Mouse (Mus musculus) CH12.LX (cell line): Measurements from ENCODE around the gene Cptp. TPM values are rescaled to one million over a fixed set of nuclear protein-coding genes. Genes with fewer than 3 reads are reported as not detected.

Experiments
- DNase-seq: peaks from one replicate; pipeline ENCODE4 v3.0.0-alpha.2; 2013; ENCODE audit errors: extremely low read depth
- H3K27ac ChIP-seq: 2 replicates; pipeline ENCODE4 v1.5.1; 2012; ENCODE audit warnings: low read depth, mild to moderate bottlenecking, control low read depth, moderate library complexity; ENCODE audit not compliant: insufficient read depth
- H3K27me3 ChIP-seq: replicated peaks from 2 replicates; pipeline ENCODE3; 2012; ENCODE audit warnings: inconsistent platforms
- H3K36me3 ChIP-seq, 2 experiments: replicated peaks in 1 of 2; 2 replicates each; pipeline versions ENCODE3 to v1.6.1; 2012; ENCODE audit warnings: inconsistent platforms in 1 of 2, low read length in 1 of 2, mild to moderate bottlenecking in 1 of 2, mixed read lengths in 1 of 2, moderate library complexity in 1 of 2; ENCODE audit not compliant: control insufficient read depth in 1 of 2, insufficient read depth in 1 of 2
- H3K4me1 ChIP-seq, 2 experiments: 2 replicates each; pipeline ENCODE4 v1.6.1; 2012; ENCODE audit warnings: inconsistent platforms in 1 of 2, moderate library complexity in 1 of 2; ENCODE audit not compliant: insufficient read depth in 2 of 2, control insufficient read depth in 1 of 2
- H3K4me2 ChIP-seq: 2 replicates; pipeline ENCODE4 v1.6.1; 2012; ENCODE audit warnings: low read depth, mild to moderate bottlenecking, control low read depth; ENCODE audit not compliant: poor library complexity, insufficient read depth, severe bottlenecking
- H3K4me3 ChIP-seq, 3 experiments: fragments of 150-350 bp in 1 of 3; sonication (generic) in 1 of 3; replicated peaks in 1 of 3; 2 replicates each; pipeline versions ENCODE3 to v1.5.1; 2011 to 2012; ENCODE audit warnings: low read depth in 2 of 3, low read length in 2 of 3, mild to moderate bottlenecking in 2 of 3, moderate library complexity in 2 of 3, control low read depth in 1 of 3, improper control_type of control experiment in 1 of 3, inconsistent platforms in 1 of 3, mixed read lengths in 1 of 3; ENCODE audit not compliant: poor library complexity in 1 of 3
- H3K79me2 ChIP-seq: replicated peaks from 2 replicates; pipeline ENCODE4 v1.6.1; 2012; ENCODE audit warnings: mild to moderate bottlenecking, moderate library complexity; ENCODE audit not compliant: control insufficient read depth, poor library complexity, insufficient read depth, severe bottlenecking; ENCODE audit errors: extremely low read depth
- H3K9ac ChIP-seq: 2 replicates; pipeline ENCODE4 v1.6.1; 2012; ENCODE audit warnings: low read depth, mild to moderate bottlenecking, control low read depth, moderate library complexity; ENCODE audit not compliant: insufficient read depth
- H3K9me3 ChIP-seq: replicated peaks from 2 replicates; pipeline ENCODE3; 2012; ENCODE audit warnings: low read length, inconsistent platforms, mixed read lengths
- BHLHE40 ChIP-seq: IDR thresholded peaks from 2 replicates; pipeline ENCODE4 v1.6.1; 2011; ENCODE audit warnings: mild to moderate bottlenecking, low read depth, low read length, improper control_type of control experiment
- CHD1 ChIP-seq: IDR thresholded peaks from 2 replicates; pipeline ENCODE4 v1.6.1; 2012; ENCODE audit warnings: low read depth, low read length, improper control_type of control experiment, inconsistent platforms
- CHD2 ChIP-seq: IDR thresholded peaks from 2 replicates; pipeline ENCODE4 v1.6.1; 2011; ENCODE audit warnings: low read length, improper control_type of control experiment
- EP300 ChIP-seq: IDR thresholded peaks from 2 replicates; pipeline ENCODE4 v1.6.1; 2011; ENCODE audit warnings: low read length, improper control_type of control experiment
- IRF4 ChIP-seq: IDR thresholded peaks from 2 replicates; pipeline ENCODE4 v1.6.1; 2014; ENCODE audit warnings: low read depth, mild to moderate bottlenecking, inconsistent platforms, low read length, improper control_type of control experiment
- JUN ChIP-seq: IDR thresholded peaks from 2 replicates; pipeline ENCODE4 v1.6.1; 2011; ENCODE audit warnings: low read depth, mild to moderate bottlenecking, low read length, improper control_type of control experiment, moderate library complexity; ENCODE audit not compliant: insufficient read depth
- KAT2A ChIP-seq: IDR thresholded peaks from 2 replicates; pipeline ENCODE4 v1.6.1; 2012; ENCODE audit warnings: low read length, improper control_type of control experiment, inconsistent platforms; ENCODE audit not compliant: insufficient replicate concordance
- MAX ChIP-seq: IDR thresholded peaks from 2 replicates; pipeline ENCODE4 v1.6.1; 2011; ENCODE audit warnings: low read length, improper control_type of control experiment
- NELFE ChIP-seq: IDR thresholded peaks from 2 replicates; pipeline ENCODE4 v1.6.1; 2011; ENCODE audit warnings: low read depth, low read length, improper control_type of control experiment
- NRF1 ChIP-seq: IDR thresholded peaks from 2 replicates; pipeline ENCODE4 v1.6.1; 2014; ENCODE audit warnings: low read depth, mild to moderate bottlenecking, inconsistent platforms, low read length, improper control_type of control experiment, moderate library complexity
- POLR2AphosphoS2 ChIP-seq: IDR thresholded peaks from 2 replicates; pipeline ENCODE4 v1.6.1; 2011; ENCODE audit warnings: low read depth, low read length, improper control_type of control experiment
- TBP ChIP-seq: conservative IDR thresholded peaks from 2 replicates; pipeline ENCODE4 v1.6.1; 2011; ENCODE audit warnings: low read depth, low read length, improper control_type of control experiment
- TCF12 ChIP-seq: IDR thresholded peaks from 2 replicates; pipeline ENCODE4 v1.6.1; 2014; ENCODE audit warnings: low read depth, mild to moderate bottlenecking, inconsistent platforms, low read length, improper control_type of control experiment
- USF1 ChIP-seq: IDR thresholded peaks from 2 replicates; pipeline ENCODE4 v1.6.1; 2014; ENCODE audit warnings: low read depth, mild to moderate bottlenecking, inconsistent platforms, low read length, improper control_type of control experiment
- USF2 ChIP-seq: conservative IDR thresholded peaks from 2 replicates; pipeline ENCODE4 v1.6.1; 2011; ENCODE audit warnings: low read depth, low read length, improper control_type of control experiment
- ZC3H11A ChIP-seq: IDR thresholded peaks from 2 replicates; pipeline ENCODE4 v1.6.1; 2012; ENCODE audit warnings: low read depth, mild to moderate bottlenecking, inconsistent platforms, low read length, improper control_type of control experiment
- ZKSCAN1 ChIP-seq: IDR thresholded peaks from 2 replicates; pipeline ENCODE4 v1.6.1; 2012; ENCODE audit warnings: low read depth, inconsistent platforms, low read length, improper control_type of control experiment, borderline replicate concordance
- ZNF384 ChIP-seq: IDR thresholded peaks from 2 replicates; pipeline ENCODE4 v1.6.1; 2012; ENCODE audit warnings: low read depth, low read length, improper control_type of control experiment, inconsistent platforms
- dilution Hi-C: fragments of 300-500 bp; cut with MboI; formaldehyde crosslinking; loops from 2 replicates; pipeline ENCODE4 v1.14.3; 2020; ENCODE audit warnings: low sequenced_read_pairs; ENCODE audit not compliant: extremely low pct_unique_long_range_greater_than_20kb, extremely low pct_ligation_motif_present
- in situ Hi-C: fragments of 300-500 bp; cut with MboI; formaldehyde crosslinking; loops from 3 replicates; pipeline ENCODE4 v1.14.3; 2019; ENCODE audit warnings: low sequenced_read_pairs, low pct_ligation_motif_present, low pct_unique_long_range_greater_than_20kb, mixed read lengths
- polyA plus RNA-seq: library from polyadenylated mRNA; unstranded; fragments of >175 nt; gene quantifications from 2 replicates; pipeline ENCODE4 v1.2.1, GENCODE M21; 2012; ENCODE audit warnings: low read depth; ENCODE audit not compliant: insufficient read length
- total RNA-seq, 2 experiments: library from RNA; depleted of rRNA; stranded (reverse); fragments of 300-350 nt in 1 of 2; fragments of >200 nt in 1 of 2; gene quantifications; 2 replicates each; pipeline ENCODE4 v1.2.3; 2012 to 2014

Cptp gene
- total and polyA plus RNA-seq, 3 experiments, result 9.0 to 15.5 (median 12.1) TPM

- H3K36me3 ChIP-seq, result peaks cover 49 to 79% of the 10 kb centered on the region in 2 experiments
Measured at GRCm38 (mm10) chr4:155886330-155886729, 17.1 kb upstream of the Cptp start.

GRCm38 (mm10) chr4:155883587-155883986 is 14.3 kb upstream of the Cptp start:
- H3K36me3 ChIP-seq, result peaks cover 45 to 74% of the 10 kb centered on the region in 2 experiments
- DNase-seq, result no peak
- no peak for TF ChIP-seq ZC3H11A
- no peak for TF ChIP-seq NELFE
- no peak for TF ChIP-seq BHLHE40
- no peak for TF ChIP-seq EP300
- TF ChIP-seq TCF12, result no peak
- TF ChIP-seq CHD2, result no peak
- TF ChIP-seq ZKSCAN1, result no peak
- TF ChIP-seq IRF4, result no peak
- no peak for TF ChIP-seq USF2
- TF ChIP-seq MAX, result no peak
- no peak for TF ChIP-seq ZNF384
- no peak for TF ChIP-seq KAT2A
- no peak for TF ChIP-seq NRF1
- no peak for TF ChIP-seq TBP
- TF ChIP-seq POLR2AphosphoS2, result no peak
- no peak for TF ChIP-seq JUN
- H3K27me3 ChIP-seq, result no peaks in the 10 kb centered on the region
- dilution Hi-C loops, result no loop called here
- H3K9ac ChIP-seq, result no peak overlapping the region
- peaks cover 3% of the 10 kb centered on the region; the same call in 1 of the 2 replicates for H3K79me2 ChIP-seq
- H3K9me3 ChIP-seq, result no peaks in the 10 kb centered on the region
- H3K4me2 ChIP-seq, result no peak overlapping the region
- in situ Hi-C loops, result no loop called here
- H3K4me3 ChIP-seq, result no peak overlapping the region
- H3K4me1 ChIP-seq, result no peaks in the 10 kb centered on the region
- H3K27ac ChIP-seq, result no peak overlapping the region

More at GRCm38 (mm10) chr4:155886330-155886729, 17.1 kb upstream of the Cptp start:
- DNase-seq, result no peak
- in situ Hi-C loops, result no loop called here
- Histone ChIP-seq H3K4me1 (peaks cover 5 to 15% of the 10 kb centered on the region in 2 experiments), H3K27me3 (no peaks in the 10 kb centered on the region), H3K4me3 (no peak overlapping the region), H3K4me2 (no peak overlapping the region), H3K27ac (no peak overlapping the region), H3K79me2 (no peaks in the 10 kb centered on the region), H3K9me3 (no peaks in the 10 kb centered on the region), H3K9ac (no peak overlapping the region)
- dilution Hi-C loops, result no loop called here
- TF ChIP-seq CHD1 (no peak), ZKSCAN1 (no peak), POLR2AphosphoS2 (no peak), USF1 (no peak), ZC3H11A (no peak), NRF1 (no peak)
